Mouse (Mus musculus) limb, embryonic 15.5 days (tissue): ENCODE measurements around the gene Tmem260. TPM values are rescaled to one million over a fixed set of nuclear protein-coding genes. Genes with fewer than 3 reads are reported as not detected.

ENCODE experiments used
- polyA plus RNA-seq: library from polyadenylated mRNA; unstranded; fragments of >200 nt; fragmentation: Nextera tagmentation; extraction: Ambion mirVana; gene quantifications from 2 replicates; pipeline ENCODE4 v1.2.1, GENCODE M21; 2015

Tmem260 gene
- polyA plus RNA-seq, 1 experiment from 2014 or later = 23.3 TPM

Other genes with a start within 250 kb of the Tmem260 start
- gene Otx2, start 227.7 kb downstream of the Tmem260 start, polyA plus RNA-seq = not detected in 2 replicates